ENCODE assay signal across 14 mouse cellular contexts in the genomic region with DNA sequence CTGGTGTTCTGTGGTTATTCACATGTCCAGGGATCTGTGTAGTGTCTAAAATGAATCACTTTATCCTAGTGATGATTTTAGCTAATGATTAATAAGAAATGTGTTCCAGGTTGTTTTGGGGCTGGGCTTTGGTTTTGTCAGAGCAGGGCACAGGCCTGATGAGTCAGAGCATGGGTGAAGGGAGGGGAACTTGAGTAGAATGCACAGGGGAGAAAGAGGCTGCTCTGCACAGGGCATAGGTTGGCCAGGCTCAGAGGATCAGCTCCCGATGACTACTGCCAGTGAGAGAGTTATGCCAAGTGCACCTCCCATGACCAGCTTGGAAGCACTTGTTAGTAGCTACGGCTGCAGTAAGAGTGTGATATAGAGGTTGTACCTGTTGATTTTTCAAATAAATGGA. TPM values are rescaled to one million over a fixed set of nuclear protein-coding genes. Genes with fewer than 3 reads are reported as not detected.
DNase-seq lines count a peak whose midpoint lies in the region; ATAC-seq lines count a peak whose summit lies in the region.
"Had no signal": no experiment of that assay in that cellular context is flagged by ENCODE, and none has a peak within 500 bp of the region (broad histone marks: within the 10 kb centered on the region; RNA-seq: fewer than 3 reads in every experiment).

No protein-coding gene starts in this region.

- peaks cover 49% of the 10 kb centered on the region for H3K4me1 ChIP-seq in hindbrain, embryonic 15.5 days (replicated peaks)
- H3K4me1 ChIP-seq in stomach, embryonic 15.5 days: peaks cover 12% of the 10 kb centered on the region; the same call in 1 of the 2 replicates

- H3K4me2 ChIP-seq in hindbrain, embryonic 15.5 days: peak overlapping the region; percentile 68
- H3K4me2 ChIP-seq in stomach, embryonic 15.5 days: no peak overlapping the region
- H3K4me2 ChIP-seq: heart, embryonic 15.5 days; liver, embryonic 11.5 days had no signal

- no peaks in the 10 kb centered on the region for H3K36me3 ChIP-seq in hindbrain, embryonic 15.5 days
- H3K36me3 ChIP-seq in stomach, embryonic 15.5 days: no peaks in the 10 kb centered on the region
- H3K36me3 ChIP-seq: heart, embryonic 15.5 days had no signal

- H3K27ac ChIP-seq in hindbrain, embryonic 15.5 days (replicated peaks): no peak overlapping the region
- H3K27ac ChIP-seq in stomach, embryonic 15.5 days: no peak overlapping the region
- H3K27ac ChIP-seq: heart, embryonic 15.5 days had no signal

- DNase-seq in adrenal gland, adult 2 months: peak; percentile 18
- DNase-seq in adrenal gland, postnatal 10 days: no peak
- peak; percentile 48 for DNase-seq in urinary bladder, postnatal 14 days (ENCODE audit: low spot score)
- DNase-seq in urinary bladder, postnatal 4 days (ENCODE audit: low spot score in 2 of 2): no peak
- no peak for DNase-seq in heart, postnatal 25 days (ENCODE audit: low spot score)
- DNase-seq: retina, postnatal 1 day; thymus, postnatal 36 days had no signal

- no peaks in the 10 kb centered on the region for H3K9me3 ChIP-seq in hindbrain, embryonic 15.5 days
- no peaks in the 10 kb centered on the region for H3K9me3 ChIP-seq in stomach, embryonic 15.5 days
- H3K9me3 ChIP-seq: heart, embryonic 15.5 days had no signal

- peak overlapping the region; percentile 63 for H3K4me3 ChIP-seq in hindbrain, embryonic 15.5 days
- H3K4me3 ChIP-seq in stomach, embryonic 15.5 days (replicated peaks): no peak overlapping the region
- H3K4me3 ChIP-seq: heart, embryonic 15.5 days; megakaryocyte, embryonic 14.5 days had no signal

- H3K27me3 ChIP-seq in hindbrain, embryonic 15.5 days: no peaks in the 10 kb centered on the region
- H3K27me3 ChIP-seq in stomach, embryonic 15.5 days (replicated peaks): peaks cover 18% of the 10 kb centered on the region

- 53% methylated on average over 2 of the region's 2 CpGs for WGBS in hindbrain, embryonic 15.5 days
- 69% methylated on average over 2 of the region's 2 CpGs for WGBS in stomach, embryonic 15.5 days

- ATAC-seq in hindbrain, embryonic 15.5 days (ENCODE audit: low FRiP score, low read depth): no peak
- ATAC-seq in stomach, embryonic 15.5 days (ENCODE audit: insufficient read depth, low FRiP score, low read depth): peak; percentile 43; the same call in 1 of the 2 replicates
- no peak for ATAC-seq in megakaryocyte-erythroid progenitor cell, adult 5-6 weeks (replicated peaks; ENCODE audit: low FRiP score, low TSS enrichment, poor library complexity, severe bottlenecking)

- H3K9ac ChIP-seq in hindbrain, embryonic 15.5 days: 0 out of 2 replicates have a peak overlapping the region, but pooled peaks have one; percentile 15
- no peak overlapping the region for H3K9ac ChIP-seq in stomach, embryonic 15.5 days
- H3K9ac ChIP-seq: heart, embryonic 15.5 days had no signal

- intact Hi-C loops in heart, postnatal 25 days (cut with DNase I): no loop called here

RNA-seq across cellular contexts. Expression of gene Add2, which starts 3.0 kb away (rescaled TPM):
- 1 to 10 TPM in 1 of 2 experiments, under 1 TPM in 1; 0.78 to 1.6 TPM for total RNA-seq in adrenal gland, adult 2 months (2021)
- 1.7 and 1.9 TPM in 2 replicates for polyA plus RNA-seq in adrenal gland, adult 2 months (2012; rRNA removed)
- 10 to 100 TPM in 1 of 2 experiments, 1 to 10 TPM in 1; 5.3 to 11.8 TPM for total RNA-seq in adrenal gland, postnatal 10 days (2021)
- polyA plus RNA-seq in hindbrain, embryonic 15.5 days (2015; fragmentation: Nextera tagmentation; extraction: Ambion mirVana): 142 and 149 TPM in 2 replicates
- 7.4 and 12.6 TPM in 2 replicates for polyA plus RNA-seq in stomach, embryonic 15.5 days (2015; fragmentation: Nextera tagmentation; extraction: Ambion mirVana)
- 109 and 115 TPM in 2 replicates for total RNA-seq in megakaryocyte-erythroid progenitor cell, adult 5-6 weeks (2014; fragmentation: Nextera tagmentation)
- total RNA-seq in megakaryocyte-erythroid progenitor cell, adult 5-6 weeks (2017): 66.5 and 114 TPM in 2 replicates
- under 1 TPM; 0.29 to 0.31 TPM for total RNA-seq in heart, postnatal 25 days (2021)

RNA-seq across cellular contexts. Expression of gene Figla, which starts 15.6 kb away (rescaled TPM):
- total RNA-seq in adrenal gland, adult 2 months (2021): not detected
- not detected in 2 replicates for polyA plus RNA-seq in adrenal gland, adult 2 months (2012; rRNA removed)
- not detected for total RNA-seq in adrenal gland, postnatal 10 days (2021)
- not detected in 2 replicates for polyA plus RNA-seq in hindbrain, embryonic 15.5 days (2015; fragmentation: Nextera tagmentation; extraction: Ambion mirVana)
- not detected in 2 replicates for polyA plus RNA-seq in stomach, embryonic 15.5 days (2015; fragmentation: Nextera tagmentation; extraction: Ambion mirVana)
- total RNA-seq in megakaryocyte-erythroid progenitor cell, adult 5-6 weeks (2014; fragmentation: Nextera tagmentation): not detected in 2 replicates
- total RNA-seq in megakaryocyte-erythroid progenitor cell, adult 5-6 weeks (2017): not detected in 2 replicates
- not detected for total RNA-seq in heart, postnatal 25 days (2021)
- polyA plus RNA-seq: heart, embryonic 15.5 days; kidney, embryonic 14.5 days; liver, embryonic 11.5 days had no signal

Comparison
In these comparisons a context has a peak if more than half of its experiments do, and no peak if none do; other contexts are left out.
1. DNase-seq: peak in adrenal gland, adult 2 months (single experiment) and urinary bladder, postnatal 14 days (single experiment); none in adrenal gland, postnatal 10 days (single experiment), urinary bladder, postnatal 4 days (0 of 2) and heart, postnatal 25 days (single experiment).
2. RNA of gene Add2, which starts 3.0 kb away (total RNA-seq): 66.5 to 115 TPM in megakaryocyte-erythroid progenitor cell, adult 5-6 weeks; 5.3 to 11.8 TPM in adrenal gland, postnatal 10 days, 0.78 to 1.6 TPM in adrenal gland, adult 2 months and 0.29 to 0.31 TPM in heart, postnatal 25 days; every median in the first group is over 4 times any median in the second.